Mouse (Mus musculus): Measurements from ENCODE around the gene Lrp10. TPM values are rescaled to one million over a fixed set of nuclear protein-coding genes. Genes with fewer than 3 reads are reported as not detected.

Lrp10 gene
- polyA plus RNA-seq, 1 experiment, result 81.8 TPM

DNA sequence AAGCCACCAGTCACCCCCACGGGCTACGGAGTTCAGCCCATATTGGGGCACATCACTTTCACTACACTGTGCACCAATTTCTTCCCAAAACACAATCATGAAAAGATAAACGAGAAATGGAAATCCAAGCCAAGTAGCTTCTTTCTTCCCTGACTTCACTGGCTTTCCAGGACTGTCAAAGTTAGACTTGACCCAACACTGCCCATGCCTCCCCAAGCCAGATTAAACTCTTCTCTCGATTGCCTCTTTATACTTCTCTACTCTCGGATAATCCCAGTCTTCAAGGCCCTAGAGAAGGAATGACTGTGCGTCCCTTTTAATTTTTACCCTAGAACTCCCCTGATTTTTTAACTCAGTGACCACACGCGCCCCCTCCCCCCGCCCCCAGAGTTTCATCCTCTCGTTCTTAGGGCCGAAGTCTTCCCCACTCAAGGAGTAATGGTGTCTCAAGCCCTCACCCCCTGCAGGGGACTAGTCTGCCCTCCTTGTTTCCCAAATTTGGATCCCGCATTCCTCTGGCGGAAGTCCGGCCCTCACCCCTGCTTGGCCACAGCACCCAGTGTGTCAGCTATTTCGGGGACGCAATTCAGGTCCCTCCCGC lies 52.9 kb downstream of the Lrp10 start:
- Histone ChIP-seq H3K79me2 (ENCODE audit: control insufficient read depth, insufficient read depth) (peaks cover 15% of the 10 kb centered on the region), H3K4me2 (ENCODE audit: low read depth) (peak overlapping the region; percentile 96), H3K27me3 (ENCODE audit: control insufficient read depth, insufficient read depth, insufficient read length) (no peaks in the 10 kb centered on the region), H3ac (ENCODE audit: control insufficient read depth, insufficient read length) (peak overlapping the region; percentile 54), H3K36me3 (ENCODE audit: control insufficient read depth, insufficient read depth) (peaks cover 24% of the 10 kb centered on the region), H3K4me3 (peak overlapping the region; percentile 82)
- TF ChIP-seq MYOD1 (IDR thresholded peaks at IDR 0.05; ENCODE audit: control insufficient read depth in 1 of 3, insufficient read length in 2 of 3, low read depth in 2 of 3) (peak in 1 of 3 experiments; percentile 43), TCF12 (IDR thresholded peaks at IDR 0.05; ENCODE audit: insufficient read depth, poor library complexity, severe bottlenecking) (no peak), POLR2AphosphoS2 (IDR thresholded peaks at IDR 0.05; ENCODE audit: insufficient read length, low read depth) (no peak)

Other genes with a start within 250 kb of the Lrp10 start
- 324 TPM for gene Dad1, start 210.0 kb upstream of the Lrp10 start, polyA plus RNA-seq (2012; fragmentation: generic; extraction: Trizol)
- 65.9 TPM for gene Abhd4, start 209.9 kb upstream of the Lrp10 start, polyA plus RNA-seq (2012; fragmentation: generic; extraction: Trizol)
- gene Olfr49, start 179.2 kb upstream of the Lrp10 start, polyA plus RNA-seq (2012; fragmentation: generic; extraction: Trizol), result not detected
- gene Oxa1l, start 103.3 kb upstream of the Lrp10 start, polyA plus RNA-seq (2012; fragmentation: generic; extraction: Trizol), result 68.6 TPM
- 6.8 TPM for gene Slc7a7, start 46.4 kb upstream of the Lrp10 start, polyA plus RNA-seq (2012; fragmentation: generic; extraction: Trizol)
- gene Mrpl52, start 37.2 kb upstream of the Lrp10 start, polyA plus RNA-seq (2012; fragmentation: generic; extraction: Trizol), result 483 TPM
- gene Mmp14, start 32.5 kb upstream of the Lrp10 start, polyA plus RNA-seq (2012; fragmentation: generic; extraction: Trizol), result 108 TPM
- gene Rem2, start 12.0 kb downstream of the Lrp10 start, polyA plus RNA-seq (2012; fragmentation: generic; extraction: Trizol), result 0.20 TPM
- 140 TPM for gene Prmt5, start 53.4 kb downstream of the Lrp10 start, polyA plus RNA-seq (2012; fragmentation: generic; extraction: Trizol)
- gene Haus4, start 90.5 kb downstream of the Lrp10 start, polyA plus RNA-seq (2012; fragmentation: generic; extraction: Trizol), result 23.5 TPM
- gene Ajuba, start 113.4 kb downstream of the Lrp10 start, polyA plus RNA-seq (2012; fragmentation: generic; extraction: Trizol), result 30.8 TPM
- 7.3 TPM for gene 4931414P19Rik, start 141.9 kb downstream of the Lrp10 start, polyA plus RNA-seq (2012; fragmentation: generic; extraction: Trizol)
- gene Psmb5, start 153.9 kb downstream of the Lrp10 start, polyA plus RNA-seq (2012; fragmentation: generic; extraction: Trizol), result 416 TPM
- gene Psmb11, start 157.3 kb downstream of the Lrp10 start, polyA plus RNA-seq (2012; fragmentation: generic; extraction: Trizol), result not detected
- not detected for gene Gm17606, start 176.8 kb downstream of the Lrp10 start, polyA plus RNA-seq (2012; fragmentation: generic; extraction: Trizol)
- gene Cdh24, start 177.2 kb downstream of the Lrp10 start, polyA plus RNA-seq (2012; fragmentation: generic; extraction: Trizol), result 4.3 TPM
- 36.3 TPM for gene 1700123O20Rik, start 222.1 kb downstream of the Lrp10 start, polyA plus RNA-seq (2012; fragmentation: generic; extraction: Trizol)
- 77.3 TPM for gene Acin1, start 222.8 kb downstream of the Lrp10 start, polyA plus RNA-seq (2012; fragmentation: generic; extraction: Trizol)
- 0.04 TPM for gene Gm29776, start 234.7 kb downstream of the Lrp10 start, polyA plus RNA-seq (2012; fragmentation: generic; extraction: Trizol)
- not detected for gene Cebpe, start 248.0 kb downstream of the Lrp10 start, polyA plus RNA-seq (2012; fragmentation: generic; extraction: Trizol)

All from myocyte (in vitro differentiated cells).